Mouse (Mus musculus) liver, adult 2 months (tissue): Measurements from ENCODE around the gene Casq1.

ENCODE experiments used
- CTCF ChIP-seq: fragments of 200-500 bp; IDR thresholded peaks from 2 replicates; pipeline ENCODE4 v1.5.1; 2011; ENCODE audit warnings: low read depth, low read length, control low read depth
- POLR2A ChIP-seq: fragments of 200-500 bp; IDR thresholded peaks from 2 replicates; pipeline ENCODE4 v1.6.1; 2011; ENCODE audit warnings: low read length, control low read depth; ENCODE audit not compliant: insufficient read depth; ENCODE audit errors: extremely low read depth

DNA sequence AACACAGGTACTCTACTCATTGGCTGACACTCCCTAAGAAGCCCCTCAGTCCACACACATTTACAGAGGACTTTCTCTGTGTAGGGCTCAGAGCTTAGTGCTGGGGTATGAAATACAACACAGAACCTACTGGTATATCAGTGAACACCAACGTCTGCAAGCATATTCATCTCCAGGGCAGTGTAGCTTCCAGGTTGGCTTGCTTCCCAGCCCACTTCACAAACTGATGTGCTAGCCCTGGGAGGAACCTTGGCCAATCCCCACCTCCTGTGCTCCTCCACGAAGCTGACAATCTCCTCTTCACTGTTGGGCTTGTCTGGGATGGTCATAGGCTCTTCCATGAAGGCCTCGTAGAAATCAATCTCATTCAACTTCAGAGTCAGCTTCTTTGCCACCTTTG is 4.9 kb downstream of the Casq1 start:
- TF ChIP-seq POLR2A (no peak), CTCF (no peak)
